Mouse (Mus musculus) small intestine, adult 2 months (tissue): ENCODE measurements around the gene Epb41l2.

Experiments
- CTCF ChIP-seq: fragments of 200-500 bp; IDR thresholded peaks from 2 replicates; pipeline ENCODE4 v1.5.1; 2012; ENCODE audit warnings: low read depth, mild to moderate bottlenecking, control low read depth, inconsistent platforms, low read length, moderate library complexity, mixed read lengths; ENCODE audit not compliant: insufficient replicate concordance, insufficient read length; ENCODE audit errors: extremely low read depth
- POLR2A ChIP-seq: fragments of 200-500 bp; IDR thresholded peaks from 2 replicates; pipeline ENCODE4 v1.6.1; 2012; ENCODE audit warnings: low read depth, mild to moderate bottlenecking, control low read depth, inconsistent platforms, low read length, moderate library complexity

GRCm38 (mm10) chr10:25527126-25527525 lies 167.5 kb downstream of the Epb41l2 start:
- no peak for TF ChIP-seq CTCF
- TF ChIP-seq POLR2A = no peak
